Comparison of ENCODE assay signal across 8 mouse cellular contexts in the genomic region with DNA sequence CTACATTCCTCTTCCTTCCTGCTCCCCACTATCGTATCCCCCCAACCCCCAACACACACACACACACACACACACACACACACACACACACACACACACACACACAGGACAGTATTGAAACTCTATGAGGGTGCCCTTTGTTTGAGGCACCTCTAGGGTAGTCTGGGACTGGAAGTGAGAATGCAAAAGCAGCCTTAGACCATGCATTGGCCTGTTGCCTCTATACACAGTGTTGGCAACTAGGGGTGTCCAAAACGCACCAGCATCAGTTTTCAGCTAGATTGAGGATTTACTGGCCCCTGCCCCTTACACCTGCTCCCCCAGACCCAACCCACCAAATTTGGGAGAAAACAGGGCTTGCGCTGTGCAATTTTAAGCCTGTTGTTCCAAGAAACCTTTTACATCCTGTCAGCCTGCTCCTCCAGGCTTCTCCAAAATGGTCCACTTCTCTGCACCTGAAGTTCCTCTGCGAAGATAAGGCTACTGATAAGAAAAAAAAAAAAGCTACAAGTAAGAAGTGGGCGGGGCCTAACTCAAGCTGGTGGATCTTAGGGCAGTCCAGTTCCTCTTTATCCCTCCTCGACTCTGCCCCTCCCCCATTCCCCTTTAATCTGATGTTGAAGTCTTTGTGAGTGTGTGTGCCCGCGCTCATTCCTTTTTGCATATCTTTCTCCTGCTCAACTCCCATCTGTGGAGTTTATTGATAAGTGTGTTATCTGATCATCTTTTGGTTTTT. TPM values are rescaled to one million over a fixed set of nuclear protein-coding genes. Genes with fewer than 3 reads are reported as not detected.
DNase-seq lines count a peak whose midpoint lies in the region; ATAC-seq and TF ChIP-seq lines count a peak whose summit lies in the region.
"Had no signal": no experiment of that assay in that cellular context is flagged by ENCODE, and none has a peak within 500 bp of the region (broad histone marks: within the 10 kb centered on the region; RNA-seq: fewer than 3 reads in every experiment).

No protein-coding gene starts in this region.

- H3K27ac ChIP-seq in embryonic facial prominence, embryonic 13.5 days = no peak overlapping the region
- H3K27ac ChIP-seq in hindbrain, embryonic 15.5 days (replicated peaks) = peak overlapping the region; percentile 67; the same call in 1 of the 2 replicates
- H3K27ac ChIP-seq in liver, postnatal 0 days (ENCODE audit: low read depth) = no peak overlapping the region

- peak overlapping the region; percentile 49 for H3K4me3 ChIP-seq in embryonic facial prominence, embryonic 13.5 days
- peak overlapping the region; percentile 54 for H3K4me3 ChIP-seq in hindbrain, embryonic 15.5 days
- peak overlapping the region; percentile 41 for H3K4me3 ChIP-seq in liver, postnatal 0 days (ENCODE audit: low read depth, low read length)
- H3K4me3 ChIP-seq: myocyte had no signal

- peak overlapping the region; percentile 69 for H3K4me2 ChIP-seq in embryonic facial prominence, embryonic 13.5 days
- H3K4me2 ChIP-seq in hindbrain, embryonic 15.5 days = peak overlapping the region; percentile 77
- peak overlapping the region; percentile 68 for H3K4me2 ChIP-seq in liver, postnatal 0 days (ENCODE audit: low read depth, low read length)

- H3K4me1 ChIP-seq in embryonic facial prominence, embryonic 13.5 days = no peaks in the 10 kb centered on the region
- H3K4me1 ChIP-seq in hindbrain, embryonic 15.5 days (replicated peaks) = peaks cover 18% of the 10 kb centered on the region
- H3K4me1 ChIP-seq in liver, postnatal 0 days (ENCODE audit: insufficient read depth) = no peaks in the 10 kb centered on the region

- no peak for TF ChIP-seq EP300 in liver, postnatal 0 days (IDR thresholded peaks at IDR 0.05; ENCODE audit: low read depth)

- no peak overlapping the region for H3K9ac ChIP-seq in embryonic facial prominence, embryonic 13.5 days
- H3K9ac ChIP-seq in hindbrain, embryonic 15.5 days = no peak overlapping the region
- no peak overlapping the region for H3K9ac ChIP-seq in liver, postnatal 0 days (replicated peaks)

- H3K27me3 ChIP-seq in embryonic facial prominence, embryonic 13.5 days = peaks cover 61% of the 10 kb centered on the region
- H3K27me3 ChIP-seq in hindbrain, embryonic 15.5 days = 0 out of 2 replicates have a peak, but pooled peaks cover 2% of the 10 kb centered on the region
- H3K27me3 ChIP-seq in liver, postnatal 0 days (ENCODE audit: insufficient read depth, low read length) = peaks cover 29% of the 10 kb centered on the region; the same call in 1 of the 2 replicates

- TF ChIP-seq CTCF in liver, postnatal 0 days (IDR thresholded peaks at IDR 0.05; ENCODE audit: low read depth) = no peak

- 31% methylated on average over 7 of the region's 8 CpGs for whole genome bisulfite sequencing in embryonic facial prominence, embryonic 13.5 days
- 22% methylated on average over 8 of the region's 8 CpGs for WGBS in hindbrain, embryonic 15.5 days
- WGBS in liver, postnatal 0 days (ENCODE audit: insufficient replicate concordance) = 29% methylated on average over 7 of the region's 8 CpGs

- no peaks in the 10 kb centered on the region for H3K36me3 ChIP-seq in embryonic facial prominence, embryonic 13.5 days
- H3K36me3 ChIP-seq in hindbrain, embryonic 15.5 days = no peaks in the 10 kb centered on the region
- no peaks in the 10 kb centered on the region for H3K36me3 ChIP-seq in liver, postnatal 0 days (replicated peaks; ENCODE audit: insufficient read depth, low read length)

- ATAC-seq in embryonic facial prominence, embryonic 13.5 days (ENCODE audit: insufficient number of reproducible peaks, insufficient read depth, low FRiP score, low TSS enrichment, low read depth) = no peak
- ATAC-seq in hindbrain, embryonic 15.5 days (ENCODE audit: low FRiP score, low read depth) = peak; percentile 50
- ATAC-seq in liver, postnatal 0 days = peak; percentile 53; the same call in 1 of the 2 replicates

- H3K9me3 ChIP-seq in embryonic facial prominence, embryonic 13.5 days = no peaks in the 10 kb centered on the region
- no peaks in the 10 kb centered on the region for H3K9me3 ChIP-seq in hindbrain, embryonic 15.5 days
- no peaks in the 10 kb centered on the region for H3K9me3 ChIP-seq in liver, postnatal 0 days (ENCODE audit: low read length)

- DNase-seq in 416B (ENCODE audit: low read depth) (peak; percentile 8), A20 (ENCODE audit: low read depth, low spot score) (peak; percentile 8)
- DNase-seq in liver, postnatal 0 days = peak; percentile 15
- peak; percentile 78 for DNase-seq in retina, postnatal 1 day
- no peak for DNase-seq in layer of hippocampus, postnatal 36 days

RNA-seq across cellular contexts. Expression of gene Mamld1, which starts 2.6 kb away (rescaled TPM):
- 1.5 TPM in 2 replicates for polyA plus RNA-seq in embryonic facial prominence, embryonic 13.5 days (2015; fragmentation: Nextera tagmentation; extraction: Ambion mirVana)
- 5.6 and 6.4 TPM in 2 replicates for polyA plus RNA-seq in hindbrain, embryonic 15.5 days (2015; fragmentation: Nextera tagmentation; extraction: Ambion mirVana)
- polyA plus RNA-seq in liver, postnatal 0 days (2015; fragmentation: Nextera tagmentation; extraction: Ambion mirVana) = 0.27 and 0.30 TPM in 2 replicates
- total RNA-seq in layer of hippocampus, postnatal 36 days (2021) = 10 to 100 TPM; 26.3 to 29.9 TPM

Comparison
In these comparisons a context has a peak if more than half of its experiments do, and no peak if none do; other contexts are left out.
1. DNase-seq: peak in 416B (single experiment), A20 (single experiment), liver, postnatal 0 days (single experiment) and retina, postnatal 1 day (single experiment); none in layer of hippocampus, postnatal 36 days (0 of 2).
2. Peak in every context shown above with its lines, with median percentiles within 50 percentile points of each other: H3K4me2 ChIP-seq and H3K4me3 ChIP-seq.